Mouse (Mus musculus) kidney, postnatal 25 days (tissue): Measurements from ENCODE around the gene Plxdc2.
"Not testable (repeated sequence)": the region's sequence is repeated elsewhere in the genome, so short reads cannot be mapped to it uniquely, and the experiment has no call there.

Source experiments
- DNase-seq, 2 experiments: peaks; one replicate each; pipeline ENCODE4 v3.0.0; 2021; ENCODE audit warnings: mixed read lengths in 2 of 2

The Plxdc2 gene

GRCm38 (mm10) chr2:16749302-16749909 is 393.3 kb downstream of the Plxdc2 start:
- DNase-seq: no peak

GRCm38 (mm10) chr2:16757158-16757557 is 401.1 kb downstream of the Plxdc2 start:
- no peak for DNase-seq

- no peak for DNase-seq
Measured at GRCm38 (mm10) chr2:16759766-16760165, 403.7 kb downstream of the Plxdc2 start.

- DNase-seq: not testable (repeated sequence)
Measured at GRCm38 (mm10) chr2:16769149-16769548, 413.0 kb downstream of the Plxdc2 start.

GRCm38 (mm10) chr2:16773398-16774113 is 417.5 kb downstream of the Plxdc2 start:
- no peak for DNase-seq

- no peak for DNase-seq
Measured at GRCm38 (mm10) chr2:16774114-16774433, 418.0 kb downstream of the Plxdc2 start.

GRCm38 (mm10) chr2:16795283-16795682 is 439.2 kb downstream of the Plxdc2 start:
- no peak for DNase-seq
